In the genomic region with DNA sequence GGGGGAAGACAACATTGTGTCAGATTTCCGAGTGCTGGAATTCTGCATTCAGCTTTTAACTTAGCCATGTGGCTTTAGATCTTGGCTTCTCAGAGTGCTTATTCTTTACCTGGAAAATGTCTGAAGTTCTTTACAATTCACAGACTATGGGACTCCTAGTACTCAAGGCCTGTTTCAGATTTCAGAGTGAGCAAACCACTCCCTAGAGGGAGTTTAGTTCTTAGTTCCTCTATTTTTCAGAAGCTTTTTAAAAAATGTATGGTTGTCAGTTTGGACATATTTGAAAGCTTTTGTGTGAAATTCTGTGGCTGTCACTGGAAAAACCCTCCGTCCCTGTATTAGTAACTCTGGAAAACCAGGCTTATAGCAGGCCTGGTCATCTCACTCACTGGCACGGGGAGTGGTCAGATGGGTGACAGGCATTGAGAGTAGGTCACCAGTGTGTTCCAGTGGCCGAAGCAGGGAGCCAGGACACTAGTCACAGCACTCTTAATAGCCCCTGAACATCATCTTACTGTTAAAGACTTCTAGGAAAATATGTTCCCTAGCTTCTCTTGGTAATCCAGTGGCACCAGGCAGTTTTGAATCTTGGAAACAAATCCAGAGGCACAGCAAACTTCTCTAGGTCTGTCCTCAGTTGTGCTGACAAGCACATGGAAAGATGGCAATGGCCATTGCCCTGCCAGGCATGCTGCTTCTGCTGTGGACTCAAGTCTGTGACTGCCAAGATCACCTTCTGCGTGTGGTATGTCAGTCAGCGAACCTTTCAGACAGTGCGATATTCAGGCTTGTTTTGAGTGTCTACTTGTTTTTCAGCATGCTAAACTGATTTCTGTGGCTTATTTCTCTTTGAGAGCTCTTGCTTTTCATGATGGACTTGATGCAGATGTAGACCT, we compare ENCODE assay signal across 12 mouse cellular contexts. TPM values are rescaled to one million over a fixed set of nuclear protein-coding genes. Genes with fewer than 3 reads are reported as not detected.
A peak's percentile ranks its signal among the peaks of the same experiment; 100 is the strongest.
DNase-seq lines count a peak whose midpoint lies in the region; ATAC-seq and TF ChIP-seq lines count a peak whose summit lies in the region.
"Had no signal": no experiment of that assay in that cellular context is flagged by ENCODE, and none has a peak within 500 bp of the region (broad histone marks: within the 10 kb centered on the region; RNA-seq: fewer than 3 reads in every experiment).

No protein-coding gene starts in this region.

- H3K27me3 ChIP-seq in heart, embryonic 13.5 days (replicated peaks), result no peaks in the 10 kb centered on the region
- H3K27me3 ChIP-seq in spleen, adult 2 months (ENCODE audit: control insufficient read depth, insufficient read depth, low read length), result no peaks in the 10 kb centered on the region
- H3K27me3 ChIP-seq in intestine, postnatal 0 days (replicated peaks; ENCODE audit: control insufficient read depth, insufficient read depth, low read length), result no peaks in the 10 kb centered on the region
- H3K27me3 ChIP-seq: forebrain, embryonic 13.5 days; liver, embryonic 13.5 days had no signal

- no peak for TF ChIP-seq CTCF in spleen, adult 2 months (IDR thresholded peaks at IDR 0.05; ENCODE audit: extremely low read depth, insufficient read depth, insufficient read length, insufficient replicate concordance)
- no peak for TF ChIP-seq CTCF in intestine, postnatal 0 days (IDR thresholded peaks at IDR 0.05; ENCODE audit: low read depth)

- TF ChIP-seq POLR2A in spleen, adult 2 months (IDR thresholded peaks at IDR 0.05; ENCODE audit: low read depth, low read length), result no peak

- H3K9me3 ChIP-seq in heart, embryonic 13.5 days, result no peaks in the 10 kb centered on the region
- no peaks in the 10 kb centered on the region for H3K9me3 ChIP-seq in intestine, postnatal 0 days (ENCODE audit: control insufficient read depth)
- H3K9me3 ChIP-seq: forebrain, embryonic 13.5 days; liver, embryonic 13.5 days had no signal

- peaks cover 91% of the 10 kb centered on the region for H3K4me1 ChIP-seq in heart, embryonic 13.5 days
- peaks cover 24% of the 10 kb centered on the region for H3K4me1 ChIP-seq in spleen, adult 2 months (ENCODE audit: control insufficient read depth, insufficient read depth, insufficient read length)
- peaks cover 11% of the 10 kb centered on the region for H3K4me1 ChIP-seq in intestine, postnatal 0 days (replicated peaks; ENCODE audit: control insufficient read depth, insufficient read depth, low read length)

- peak overlapping the region; percentile 21; the same call in 1 of the 2 replicates for H3K27ac ChIP-seq in heart, embryonic 13.5 days (replicated peaks)
- peak overlapping the region; percentile 46; the same call in 1 of the 2 replicates for H3K27ac ChIP-seq in spleen, adult 2 months (ENCODE audit: insufficient read depth, low read length)
- H3K27ac ChIP-seq in intestine, postnatal 0 days (ENCODE audit: low read depth, low read length), result no peak overlapping the region
- H3K27ac ChIP-seq: forebrain, embryonic 13.5 days; liver, embryonic 13.5 days had no signal

- H3K36me3 ChIP-seq in heart, embryonic 13.5 days, result no peaks in the 10 kb centered on the region
- no peaks in the 10 kb centered on the region for H3K36me3 ChIP-seq in spleen, adult 2 months (ENCODE audit: control insufficient read depth, insufficient read depth, low read length)
- no peaks in the 10 kb centered on the region for H3K36me3 ChIP-seq in intestine, postnatal 0 days (ENCODE audit: control insufficient read depth, insufficient read depth)
- H3K36me3 ChIP-seq: liver, embryonic 13.5 days had no signal

- 57% methylated on average over 7 of the region's 7 CpGs for WGBS in heart, embryonic 13.5 days
- 66% methylated on average over 7 of the region's 7 CpGs for whole genome bisulfite sequencing in spleen, adult 2 months
- WGBS in intestine, postnatal 0 days, result 73% methylated on average over 7 of the region's 7 CpGs

- H3K9ac ChIP-seq in heart, embryonic 13.5 days, result peak overlapping the region; percentile 20; the same call in 1 of the 2 replicates
- no peak overlapping the region for H3K9ac ChIP-seq in intestine, postnatal 0 days (ENCODE audit: low read depth, low read length)
- H3K9ac ChIP-seq: forebrain, embryonic 13.5 days; liver, embryonic 13.5 days had no signal

- DNase-seq in heart, adult 9 months (ENCODE audit: low spot score in 2 of 2), result no peak
- DNase-seq in spleen, adult 2 months (ENCODE audit: low read depth in 1 of 2, low spot score in 2 of 2), result no peak
- no peak for DNase-seq in spleen, adult 12 weeks (ENCODE audit: low spot score)
- peak; percentile 38 for DNase-seq in gastrocnemius, postnatal 10 days
- no peak for DNase-seq in urinary bladder, adult 18-20 months (ENCODE audit: low spot score in 2 of 2)
- DNase-seq: liver, embryonic 13.5 days; lung, postnatal 4 days; spleen, adult 18-20 months had no signal

- H3K4me2 ChIP-seq in heart, embryonic 13.5 days, result no peak overlapping the region; the same call in 1 of the 2 replicates
- H3K4me2 ChIP-seq in intestine, postnatal 0 days (replicated peaks; ENCODE audit: low read depth), result no peak overlapping the region
- H3K4me2 ChIP-seq: forebrain, embryonic 13.5 days; liver, embryonic 13.5 days had no signal

- H3K4me3 ChIP-seq in heart, embryonic 13.5 days, result no peak overlapping the region
- no peak overlapping the region for H3K4me3 ChIP-seq in spleen, adult 2 months (ENCODE audit: extremely low read depth, insufficient read depth, insufficient read length)
- H3K4me3 ChIP-seq in intestine, postnatal 0 days (ENCODE audit: low read depth, low read length), result no peak overlapping the region
- H3K4me3 ChIP-seq: forebrain, embryonic 13.5 days; liver, embryonic 13.5 days; myocyte had no signal

- ATAC-seq in heart, embryonic 13.5 days (ENCODE audit: extremely low read depth, insufficient number of reproducible peaks, low FRiP score, low TSS enrichment), result no peak
- ATAC-seq in intestine, postnatal 0 days, result no peak
- ATAC-seq: forebrain, embryonic 13.5 days had no signal

RNA-seq across cellular contexts. Expression of a gene that starts 5.8 kb away (rescaled TPM):
- 5.2 and 7.4 TPM in 2 replicates for polyA plus RNA-seq in heart, embryonic 13.5 days (2015; fragmentation: Nextera tagmentation; extraction: Ambion mirVana)
- polyA plus RNA-seq in spleen, adult 2 months (2012; rRNA removed), result 3.6 and 3.7 TPM in 2 replicates
- total RNA-seq in gastrocnemius, postnatal 10 days (2021), result 10 to 100 TPM; 46.5 to 52.0 TPM
- 5.9 and 7.0 TPM in 2 replicates for polyA plus RNA-seq in intestine, postnatal 0 days (2015; fragmentation: Nextera tagmentation; extraction: Ambion mirVana)

RNA-seq across cellular contexts. Expression of a gene that starts 37.4 kb away (rescaled TPM):
- polyA plus RNA-seq in heart, embryonic 13.5 days (2015; fragmentation: Nextera tagmentation; extraction: Ambion mirVana), result 3.3 and 3.9 TPM in 2 replicates
- polyA plus RNA-seq in spleen, adult 2 months (2012; rRNA removed), result 3.7 and 4.9 TPM in 2 replicates
- 10 to 100 TPM; 11.2 to 13.2 TPM for total RNA-seq in gastrocnemius, postnatal 10 days (2021)
- polyA plus RNA-seq in intestine, postnatal 0 days (2015; fragmentation: Nextera tagmentation; extraction: Ambion mirVana), result 2.8 and 3.1 TPM in 2 replicates
